Mouse (Mus musculus) liver, embryonic 16.5 days (tissue): ENCODE data around the gene Galnt2. TPM values are rescaled to one million over a fixed set of nuclear protein-coding genes. Genes with fewer than 3 reads are reported as not detected.
A peak's percentile ranks its signal among the peaks of the same experiment; 100 is the strongest.

Experiments
- ATAC-seq: fragments of 200-750 bp; cut with Nextera tagmentation; 2 replicates; pipeline ENCODE4 v1.8.0; 2017; ENCODE audit warnings: low read depth, mild to moderate bottlenecking, moderate number of reproducible peaks, moderate library complexity
- H3K27ac ChIP-seq: fragments of 300-500 bp; sonication (generic); 2 replicates; pipeline ENCODE4 v1.5.1; 2014; ENCODE audit warnings: mild to moderate bottlenecking, low read length
- H3K27me3 ChIP-seq: fragments of 300-500 bp; sonication (generic); 2 replicates; pipeline ENCODE4 v1.6.1; 2014; ENCODE audit warnings: low read depth, low read length, mixed read lengths; ENCODE audit not compliant: control insufficient read depth, insufficient read depth
- H3K36me3 ChIP-seq: fragments of 300-500 bp; sonication (generic); 2 replicates; pipeline ENCODE4 v1.6.1; 2014; ENCODE audit warnings: mild to moderate bottlenecking; ENCODE audit not compliant: control insufficient read depth, insufficient read depth
- H3K4me1 ChIP-seq: fragments of 300-500 bp; sonication (generic); 2 replicates; pipeline ENCODE4 v1.6.1; 2014; ENCODE audit warnings: low read depth, low read length, mixed read lengths; ENCODE audit not compliant: control insufficient read depth
- H3K4me2 ChIP-seq: fragments of 300-500 bp; sonication (generic); 2 replicates; pipeline ENCODE4 v1.6.1; 2014; ENCODE audit warnings: low read depth, low read length, mixed read lengths
- H3K4me3 ChIP-seq: fragments of 300-500 bp; sonication (generic); 2 replicates; pipeline ENCODE4 v1.5.1; 2014; ENCODE audit warnings: low read depth, mild to moderate bottlenecking, low read length
- H3K9ac ChIP-seq: fragments of 300-500 bp; sonication (generic); 2 replicates; pipeline ENCODE4 v1.6.1; 2014; ENCODE audit warnings: low read depth, low read length
- H3K9me3 ChIP-seq: fragments of 300-500 bp; sonication (generic); replicated peaks from 2 replicates; pipeline ENCODE4 v1.6.1; 2016; ENCODE audit warnings: low read length; ENCODE audit not compliant: control insufficient read depth
- WGBS: fragments of 180-500 bp; shearing (Covaris S2); extraction: QIAGEN DNeasy Blood & Tissue Kit; methylation state at CpG from one replicate; pipeline ENCODE4 v1.1.7; 2014; ENCODE audit not compliant: insufficient replicate concordance; 5-methylcytosine and 5-hydroxymethylcytosine counted together
- polyA plus RNA-seq: library from polyadenylated mRNA; unstranded; fragments of >200 nt; fragmentation: Nextera tagmentation; extraction: Ambion mirVana; gene quantifications from 2 replicates; pipeline ENCODE4 v1.2.1, GENCODE M21; 2015

Gene Galnt2
- polyA plus RNA-seq, 1 experiment from 2014 or later = 13.3 TPM

- 13% methylated on average over 2 of the region's 2 CpGs for WGBS
- no peak for ATAC-seq
- Histone ChIP-seq H3K9me3 (no peaks in the 10 kb centered on the region), H3K9ac (no peak overlapping the region), H3K36me3 (no peaks in the 10 kb centered on the region), H3K27me3 (peaks cover 6% of the 10 kb centered on the region; the same call in 1 of the 2 replicates), H3K4me1 (peaks cover 9% of the 10 kb centered on the region), H3K27ac (no peak overlapping the region), H3K4me2 (no peak overlapping the region), H3K4me3 (no peak overlapping the region)
Measured at GRCm38 (mm10) chr8:124229883-124230282, 1.3 kb upstream of the Galnt2 start.

GRCm38 (mm10) chr8:124230496-124231175 lies 555 bp upstream of the Galnt2 start:
- Histone ChIP-seq H3K36me3 (no peaks in the 10 kb centered on the region), H3K4me3 (peak overlapping the region; percentile 76), H3K9ac (no peak overlapping the region), H3K27ac (no peak overlapping the region), H3K4me2 (peak overlapping the region; percentile 84), H3K4me1 (peaks cover 9% of the 10 kb centered on the region), H3K27me3 (peaks cover 6% of the 10 kb centered on the region; the same call in 1 of the 2 replicates), H3K9me3 (no peaks in the 10 kb centered on the region)
- ATAC-seq = no peak
- WGBS = 44% methylated on average over 8 of the region's 8 CpGs

GRCm38 (mm10) chr8:124231485-124232279 lies 491 bp downstream of the Galnt2 start:
- Histone ChIP-seq H3K36me3 (no peaks in the 10 kb centered on the region), H3K4me2 (peak overlapping the region; percentile 84), H3K9ac (peak overlapping the region; percentile 73), H3K4me1 (peaks cover 9% of the 10 kb centered on the region), H3K27me3 (peaks cover 6% of the 10 kb centered on the region; the same call in 1 of the 2 replicates), H3K27ac (peak overlapping the region; percentile 58), H3K4me3 (peak overlapping the region; percentile 76), H3K9me3 (no peaks in the 10 kb centered on the region)
- peak; percentile 63 for ATAC-seq
- WGBS = under 1% methylated on average over 78 of the region's 83 CpGs

- WGBS = 5% methylated on average over 18 of the region's 18 CpGs
- Histone ChIP-seq H3K4me2 (peak overlapping the region; percentile 84), H3K9ac (peak overlapping the region; percentile 73), H3K4me1 (peaks cover 9% of the 10 kb centered on the region), H3K36me3 (no peaks in the 10 kb centered on the region), H3K4me3 (peak overlapping the region; percentile 76), H3K27ac (no peak overlapping the region), H3K27me3 (peaks cover 6% of the 10 kb centered on the region; the same call in 1 of the 2 replicates), H3K9me3 (no peaks in the 10 kb centered on the region)
- no peak for ATAC-seq
Measured at GRCm38 (mm10) chr8:124232280-124232600, 1.0 kb downstream of the Galnt2 start.

- H3K4me2 ChIP-seq = no peak overlapping the region
- peaks cover 9% of the 10 kb centered on the region for H3K4me1 ChIP-seq
- H3K9me3 ChIP-seq = no peaks in the 10 kb centered on the region
- peaks cover 6% of the 10 kb centered on the region; the same call in 1 of the 2 replicates for H3K27me3 ChIP-seq
- no peak overlapping the region for H3K4me3 ChIP-seq
- WGBS = 42% methylated on average over 2 of the region's 2 CpGs
- H3K36me3 ChIP-seq = no peaks in the 10 kb centered on the region
- no peak overlapping the region for H3K9ac ChIP-seq
- no peak overlapping the region for H3K27ac ChIP-seq
- ATAC-seq = no peak
Measured at GRCm38 (mm10) chr8:124234496-124234895, 3.3 kb downstream of the Galnt2 start.

GRCm38 (mm10) chr8:124235536-124235935 lies 4.3 kb downstream of the Galnt2 start:
- ATAC-seq = no peak
- H3K4me3 ChIP-seq = no peak overlapping the region
- peaks cover 9% of the 10 kb centered on the region for H3K4me1 ChIP-seq
- WGBS = 72% methylated on average over 4 of the region's 4 CpGs
- no peaks in the 10 kb centered on the region for H3K36me3 ChIP-seq
- H3K9ac ChIP-seq = no peak overlapping the region
- H3K27me3 ChIP-seq = peaks cover 6% of the 10 kb centered on the region; the same call in 1 of the 2 replicates
- H3K9me3 ChIP-seq = no peaks in the 10 kb centered on the region
- H3K27ac ChIP-seq = no peak overlapping the region
- no peak overlapping the region for H3K4me2 ChIP-seq

GRCm38 (mm10) chr8:124239350-124239749 lies 8.2 kb downstream of the Galnt2 start:
- Histone ChIP-seq H3K9me3 (no peaks in the 10 kb centered on the region), H3K27me3 (no peaks in the 10 kb centered on the region), H3K4me1 (no peaks in the 10 kb centered on the region; the same call in 1 of the 2 replicates), H3K4me2 (no peak overlapping the region), H3K9ac (no peak overlapping the region), H3K4me3 (no peak overlapping the region), H3K27ac (no peak overlapping the region), H3K36me3 (no peaks in the 10 kb centered on the region)
- ATAC-seq = no peak
- WGBS = 62% methylated on average over 6 of the region's 6 CpGs

- Histone ChIP-seq H3K27me3 (no peaks in the 10 kb centered on the region), H3K9me3 (no peaks in the 10 kb centered on the region), H3K4me1 (no peaks in the 10 kb centered on the region; the same call in 1 of the 2 replicates), H3K27ac (no peak overlapping the region), H3K4me2 (no peak overlapping the region), H3K36me3 (no peaks in the 10 kb centered on the region), H3K9ac (no peak overlapping the region), H3K4me3 (no peak overlapping the region)
- no peak for ATAC-seq
- WGBS = 59% methylated on average over 8 of the region's 8 CpGs
Measured at GRCm38 (mm10) chr8:124240932-124241331, 9.7 kb downstream of the Galnt2 start.

- no peak overlapping the region for H3K27ac ChIP-seq
- no peaks in the 10 kb centered on the region for H3K9me3 ChIP-seq
- no peaks in the 10 kb centered on the region for H3K36me3 ChIP-seq
- no peaks in the 10 kb centered on the region for H3K27me3 ChIP-seq
- no peak for ATAC-seq
- H3K4me1 ChIP-seq = no peaks in the 10 kb centered on the region; the same call in 1 of the 2 replicates
- no peak overlapping the region for H3K4me3 ChIP-seq
- H3K9ac ChIP-seq = no peak overlapping the region
- 75% methylated on average over 6 of the region's 6 CpGs for WGBS
- no peak overlapping the region for H3K4me2 ChIP-seq
Measured at GRCm38 (mm10) chr8:124242208-124242607, 11.0 kb downstream of the Galnt2 start.
